Mouse (Mus musculus) heart, embryonic 13.5 days (tissue): ENCODE measurements around the gene Btbd35f10. TPM values are rescaled to one million over a fixed set of nuclear protein-coding genes. Genes with fewer than 3 reads are reported as not detected.
"Not testable (repeated sequence)": the region's sequence is repeated elsewhere in the genome, so short reads cannot be mapped to it uniquely, and the experiment has no call there.

ENCODE experiments used
- ATAC-seq: fragments of 200-750 bp; cut with Nextera tagmentation; 2 replicates; pipeline ENCODE4 v1.8.0; 2017; ENCODE audit warnings: moderate TSS enrichment; ENCODE audit not compliant: insufficient number of reproducible peaks, low FRiP score, low TSS enrichment; ENCODE audit errors: extremely low read depth
- H3K27ac ChIP-seq: fragments of 300-500 bp; sonication (generic); replicated peaks from 2 replicates; pipeline ENCODE4 v1.5.1; 2015; ENCODE audit warnings: moderate library complexity, mild to moderate bottlenecking, inconsistent platforms
- H3K27me3 ChIP-seq: fragments of 300-500 bp; sonication (generic); replicated peaks from 2 replicates; pipeline ENCODE4 v1.6.1; 2015; ENCODE audit warnings: mild to moderate bottlenecking, inconsistent platforms
- H3K36me3 ChIP-seq: fragments of 300-500 bp; sonication (generic); 2 replicates; pipeline ENCODE4 v1.6.1; 2015; ENCODE audit warnings: mild to moderate bottlenecking, inconsistent platforms
- H3K4me1 ChIP-seq: fragments of 300-500 bp; sonication (generic); 2 replicates; pipeline ENCODE4 v1.6.1; 2015; ENCODE audit warnings: inconsistent platforms
- H3K4me2 ChIP-seq: fragments of 300-500 bp; sonication (generic); 2 replicates; pipeline ENCODE4 v1.6.1; 2015; ENCODE audit warnings: inconsistent platforms, mild to moderate bottlenecking, moderate library complexity
- H3K4me3 ChIP-seq: fragments of 300-500 bp; sonication (generic); 2 replicates; pipeline ENCODE4 v1.5.1; 2015; ENCODE audit warnings: moderate library complexity, mild to moderate bottlenecking, inconsistent platforms
- H3K9ac ChIP-seq: fragments of 300-500 bp; sonication (generic); 2 replicates; pipeline ENCODE4 v1.6.1; 2015; ENCODE audit warnings: inconsistent platforms, mild to moderate bottlenecking, moderate library complexity
- H3K9me3 ChIP-seq: fragments of 300-500 bp; sonication (generic); 2 replicates; pipeline ENCODE4 v1.6.1; 2016; ENCODE audit warnings: inconsistent platforms
- WGBS: fragments of 180-500 bp; shearing (Covaris S2); methylation state at CpG from one replicate; pipeline ENCODE4 v1.1.7; 2015; ENCODE audit warnings: mixed read lengths; 5-methylcytosine and 5-hydroxymethylcytosine counted together
- polyA plus RNA-seq: library from polyadenylated mRNA; unstranded; fragments of >200 nt; fragmentation: Nextera tagmentation; extraction: Ambion mirVana; gene quantifications from 2 replicates; pipeline ENCODE4 v1.2.1, GENCODE M21; 2015

The Btbd35f10 gene
- not detected in 2 replicates for polyA plus RNA-seq

DNA sequence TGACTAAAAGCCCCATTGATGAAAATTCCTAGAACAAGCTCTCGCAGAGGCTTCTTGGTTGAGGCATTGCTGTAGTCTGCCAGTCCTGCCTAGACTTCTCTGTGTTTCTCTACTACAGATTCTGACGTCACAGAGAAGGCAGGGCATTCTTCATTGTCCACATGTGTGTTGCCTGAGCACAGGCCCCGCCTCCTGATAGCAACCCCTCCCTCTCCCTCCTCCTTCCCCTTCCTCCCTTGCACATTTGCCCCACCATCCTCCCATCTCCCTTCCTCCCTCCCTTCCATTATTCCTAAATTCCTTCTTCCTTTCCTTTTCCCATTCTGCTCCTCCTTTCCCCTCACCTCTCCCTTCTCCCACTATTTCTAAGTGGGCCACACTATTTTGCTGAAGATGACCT, at the start of gene Btbd35f10:
Gene Btbd35f10 (minus strand): TSS at position 101 of the 400 bp plus-strand sequence.
- not testable (repeated sequence) for H3K36me3 ChIP-seq, H3K4me2 ChIP-seq, H3K4me1 ChIP-seq, H3K9me3 ChIP-seq, H3K27me3 ChIP-seq, H3K27ac ChIP-seq, H3K9ac ChIP-seq, ATAC-seq, H3K4me3 ChIP-seq
- no CpG with 5 or more reads among the region's 3 CpGs for WGBS

Other genes starting within 250 kb of the Btbd35f10 start
- gene Btbd35f18, start 52.7 kb downstream of the Btbd35f10 start, polyA plus RNA-seq = not detected in 2 replicates
- not detected in 2 replicates for gene Btbd35f16, start 204.1 kb upstream of the Btbd35f10 start, polyA plus RNA-seq